Mouse (Mus musculus) olfactory bulb, adult 2 months (tissue): ENCODE measurements around the gene Selenbp2.
"Not testable (repeated sequence)": the region's sequence is repeated elsewhere in the genome, so short reads cannot be mapped to it uniquely, and the experiment has no call there.

Source experiments
- CTCF ChIP-seq: fragments of 200-500 bp; IDR thresholded peaks from 2 replicates; pipeline ENCODE4 v1.5.1; 2012; ENCODE audit warnings: low read depth, mild to moderate bottlenecking, low read length, moderate library complexity; ENCODE audit not compliant: insufficient read depth
- POLR2A ChIP-seq: fragments of 200-500 bp; IDR thresholded peaks from 2 replicates; pipeline ENCODE4 v1.6.1; 2012; ENCODE audit warnings: mild to moderate bottlenecking, low read depth, low read length, moderate library complexity; ENCODE audit not compliant: insufficient read depth

DNA sequence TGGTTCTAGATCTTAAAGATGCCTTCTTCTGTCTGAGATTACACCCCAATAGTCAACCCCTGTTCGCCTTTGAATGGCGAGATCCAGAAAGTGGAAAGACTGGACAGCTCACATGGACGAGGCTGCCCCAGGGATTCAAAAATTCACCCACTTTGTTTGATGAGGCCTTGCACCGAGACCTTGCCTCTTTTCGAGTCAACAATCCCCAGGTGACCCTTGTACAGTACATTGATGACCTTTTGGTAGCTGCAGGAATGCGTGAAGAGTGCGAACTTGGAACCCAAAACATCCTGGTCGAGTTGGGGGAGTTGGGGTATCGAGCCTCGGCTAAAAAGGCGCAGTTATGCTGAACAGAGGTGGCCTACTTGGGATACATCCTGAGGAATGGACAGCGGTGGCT lies 13.3 kb upstream of the Selenbp2 start:
- TF ChIP-seq POLR2A, CTCF: not testable (repeated sequence)
